Mouse (Mus musculus) left cerebral cortex, postnatal 36 days (tissue): Measurements from ENCODE around the gene Tas2r144. TPM values are rescaled to one million over a fixed set of nuclear protein-coding genes. Genes with fewer than 3 reads are reported as not detected.

ENCODE experiments used
- DNase-seq, 2 experiments: peaks; one replicate each; pipeline ENCODE4 v3.0.0; 2021 to 2022; ENCODE audit warnings: low spot score in 2 of 2, mixed read lengths in 1 of 2
- intact Hi-C: fragments of 180-260 bp; cut with DNase I; formaldehyde crosslinking; loops from one replicate; pipeline ENCODE4 v1.15.1; 2025
- total RNA-seq, 2 experiments: library from RNA; stranded (reverse); gene quantifications; 2 replicates each; pipeline ENCODE4 v1.2.3; 2021

The Tas2r144 gene
- total RNA-seq, 2 experiments from 2014 or later: not detected

- no peak for DNase-seq
- intact Hi-C loops: loop anchor here (5.0 kb wide), 1 partner anchor 499 kb away; no protein-coding TSS in a partner anchor
These were observed 46.5 kb downstream of the Tas2r144 start, which contains the start of gene Tmem139 for GRCm38 (mm10) chr6:42261524-42262170. Gene Tmem139 (plus strand): TSS chr6:42261970.

GRCm38 (mm10) chr6:42264626-42265312 is 49.6 kb downstream of the Tas2r144 start, which contains the start of gene Casp2:
Gene Casp2 (plus strand): TSS chr6:42264985.
- intact Hi-C loops: loop anchor here (1.0 to 5.0 kb wide), 3 partner anchors 37 to 502 kb away; no protein-coding TSS in a partner anchor
- DNase-seq: peak; percentile 98 to 99

Other genes with a start within 250 kb of the Tas2r144 start
- not detected for gene Sval3, start 247.2 kb upstream of the Tas2r144 start, total RNA-seq
- not detected for gene Sva, start 176.9 kb upstream of the Tas2r144 start, total RNA-seq
- not detected for gene Tas2r139, start 74.4 kb upstream of the Tas2r144 start, total RNA-seq
- 10 to 100 TPM; 11.3 to 11.6 TPM for gene Gstk1, start 30.6 kb downstream of the Tas2r144 start, total RNA-seq
- gene Tmem139, start 46.6 kb downstream of the Tas2r144 start, total RNA-seq: not detected
- gene Casp2, start 49.7 kb downstream of the Tas2r144 start, total RNA-seq: 10 to 100 TPM; 19.3 to 30.2 TPM
- 1 to 10 TPM; 2.4 to 6.2 TPM for gene Clcn1, start 71.4 kb downstream of the Tas2r144 start, total RNA-seq
- 100 to 1,000 TPM; 112 to 133 TPM for gene Fam131b, start 109.3 kb downstream of the Tas2r144 start, total RNA-seq
- gene Zyx, start 134.3 kb downstream of the Tas2r144 start, total RNA-seq: 10 to 100 TPM; 49.4 to 60.8 TPM
- under 1 TPM; 0.18 to 0.30 TPM for gene Epha1, start 157.9 kb downstream of the Tas2r144 start, total RNA-seq
- gene Tas2r143, start 184.9 kb downstream of the Tas2r144 start, total RNA-seq: under 1 TPM in 1 of 2 experiments, not detected in 1; 0.48 TPM
- gene Tas2r135, start 190.1 kb downstream of the Tas2r144 start, total RNA-seq: not detected
- gene Tas2r126, start 219.2 kb downstream of the Tas2r144 start, total RNA-seq: not detected
- gene Olfr458, start 249.9 kb downstream of the Tas2r144 start, total RNA-seq: not detected